Mouse (Mus musculus): ENCODE results near the gene Ubl5.
"Not testable (repeated sequence)": the region's sequence is repeated elsewhere in the genome, so short reads cannot be mapped to it uniquely, and the experiment has no call there.

Ubl5 gene

DNA sequence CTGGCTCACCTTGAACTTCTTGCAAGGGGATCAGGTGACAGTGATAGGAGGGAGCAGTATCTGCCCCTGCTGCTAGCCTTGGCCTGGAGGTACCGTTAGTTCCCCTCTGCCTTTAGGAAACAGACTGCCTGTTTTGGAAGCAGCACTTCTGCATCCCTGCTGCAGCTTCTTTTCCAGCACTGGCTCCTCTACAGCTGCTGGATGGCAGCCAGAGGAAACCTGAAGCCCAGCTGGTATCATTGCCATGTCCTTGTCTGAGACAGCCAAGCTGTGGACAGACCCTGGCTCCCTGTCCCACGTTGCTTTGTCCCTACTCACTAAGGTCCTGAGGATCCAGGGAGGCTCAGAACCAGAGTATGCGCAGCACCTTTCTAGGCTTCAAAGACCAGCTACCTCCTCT is 14.9 kb downstream of the Ubl5 start:
- no peak for DNase-seq (ENCODE audit: low spot score in 2 of 2)

DNA sequence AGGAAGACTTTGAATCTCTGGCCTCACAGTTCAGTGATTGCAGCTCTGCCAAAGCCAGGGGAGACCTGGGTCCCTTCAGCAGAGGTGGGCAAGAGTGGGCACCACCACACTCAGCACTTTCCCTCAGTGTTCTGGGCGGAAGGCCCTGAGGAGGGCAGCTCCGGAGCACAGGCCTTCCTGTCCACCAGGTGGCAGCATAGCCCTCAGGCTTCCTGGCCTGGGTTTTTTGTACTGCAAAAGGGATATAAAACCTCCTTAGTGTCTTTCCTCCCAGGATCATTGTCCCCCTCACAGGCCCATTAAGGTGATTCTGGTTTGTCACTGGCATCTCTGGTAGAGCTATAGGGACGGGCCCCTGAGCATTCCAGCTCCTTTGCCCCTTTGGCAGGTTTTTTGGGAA is 19.6 kb downstream of the Ubl5 start:
- peak; percentile 57 to 78 for DNase-seq (ENCODE audit: low spot score in 2 of 2)

DNA sequence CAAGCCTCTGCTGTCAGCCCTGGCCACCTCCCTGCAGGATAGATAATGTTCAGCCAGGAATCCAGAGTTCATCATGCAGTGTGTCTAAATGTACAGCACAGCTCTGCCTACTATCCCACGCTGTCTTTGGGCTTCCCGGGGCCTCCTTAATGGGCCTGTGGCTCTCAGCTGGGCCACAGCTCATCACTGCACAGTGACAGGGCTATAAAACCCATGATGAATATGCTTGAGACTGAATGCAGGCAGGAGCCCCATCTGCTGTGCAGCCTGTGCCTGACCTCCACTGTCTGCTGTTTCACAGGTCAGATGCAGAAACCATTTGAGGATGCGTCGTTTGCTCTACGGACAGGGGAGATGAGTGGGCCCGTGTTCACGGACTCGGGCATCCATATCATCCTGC is 20.2 kb downstream of the Ubl5 start:
- DNase-seq (ENCODE audit: low spot score in 2 of 2): no peak

DNA sequence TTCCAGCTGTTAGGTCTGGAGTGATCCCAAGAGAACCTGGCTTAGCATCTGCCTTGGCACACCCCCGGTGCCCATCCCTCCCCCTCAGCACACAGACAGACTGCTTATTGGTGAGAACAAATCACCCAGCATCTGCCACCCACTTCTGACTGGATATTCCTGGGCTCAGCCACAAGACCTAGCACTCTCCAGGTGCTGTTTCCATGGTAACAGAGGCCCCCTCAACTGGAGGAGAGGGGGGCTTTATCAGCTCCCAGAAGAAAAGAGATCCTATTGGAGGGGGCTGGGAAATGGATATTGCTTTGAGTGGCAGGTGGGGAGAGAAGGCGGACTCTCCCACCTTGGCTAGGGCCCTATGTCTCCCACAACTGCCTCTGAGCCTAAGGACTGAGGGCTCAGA is 21.3 kb downstream of the Ubl5 start:
- DNase-seq (ENCODE audit: low spot score in 2 of 2): peak; percentile 48 to 79

GRCm38 (mm10) chr9:20664366-20664765 is 21.7 kb downstream of the Ubl5 start:
- peak; percentile 33 to 40 for DNase-seq (ENCODE audit: low spot score in 2 of 2)

GRCm38 (mm10) chr9:20664982-20665637 is 22.4 kb downstream of the Ubl5 start:
- no peak for DNase-seq (ENCODE audit: low spot score in 2 of 2)

DNA sequence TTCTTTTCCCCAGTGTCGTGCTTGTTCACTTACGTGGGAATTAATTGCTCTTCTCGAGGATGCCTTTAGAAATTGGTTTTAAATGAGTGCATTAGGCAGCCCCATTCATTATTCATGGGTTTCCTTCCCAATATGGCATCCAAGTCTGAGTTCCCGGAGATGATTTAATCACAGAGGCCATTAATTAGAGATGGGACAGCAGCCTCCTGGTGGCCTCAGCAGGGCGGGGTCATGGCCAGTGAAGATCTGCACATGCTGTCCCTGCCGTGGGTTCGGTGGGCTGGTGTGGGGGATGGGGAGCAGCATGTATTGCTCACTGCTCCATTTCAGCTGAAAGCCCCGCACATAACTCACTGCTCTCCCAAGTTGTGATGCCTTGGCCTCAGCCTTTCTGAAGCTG is 23.2 kb downstream of the Ubl5 start:
- no peak for DNase-seq (ENCODE audit: low spot score in 2 of 2)

GRCm38 (mm10) chr9:20666510-20667034 is 23.9 kb downstream of the Ubl5 start:
- DNase-seq (ENCODE audit: low spot score in 2 of 2): no peak

DNA sequence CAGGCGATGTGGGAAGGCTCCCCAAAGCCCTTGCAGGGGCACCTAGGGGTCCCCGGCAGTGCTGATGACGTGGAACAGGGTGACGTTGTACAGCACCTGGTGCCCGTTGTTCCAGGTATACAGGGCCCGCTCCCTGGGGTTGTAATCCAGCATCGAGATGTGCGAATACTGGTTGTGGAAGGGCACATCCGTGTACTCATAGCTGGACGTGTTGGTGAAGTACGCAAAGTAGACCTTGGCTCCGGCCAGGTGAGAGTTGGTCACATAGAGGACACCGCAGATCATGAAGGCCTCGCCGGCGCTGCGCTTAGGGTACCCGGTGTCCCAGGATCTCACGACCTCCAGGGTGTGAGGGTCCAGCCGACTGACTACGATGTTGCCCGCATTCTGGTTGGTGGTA is 25.4 kb downstream of the Ubl5 start:
- DNase-seq (ENCODE audit: low spot score in 2 of 2): no peak

- no peak for DNase-seq (ENCODE audit: low spot score in 2 of 2)
These were observed 29.4 kb downstream of the Ubl5 start for GRCm38 (mm10) chr9:20672047-20672446.

- DNase-seq (ENCODE audit: low spot score in 2 of 2): no peak
These were observed 35.2 kb downstream of the Ubl5 start for GRCm38 (mm10) chr9:20677892-20678291.

DNA sequence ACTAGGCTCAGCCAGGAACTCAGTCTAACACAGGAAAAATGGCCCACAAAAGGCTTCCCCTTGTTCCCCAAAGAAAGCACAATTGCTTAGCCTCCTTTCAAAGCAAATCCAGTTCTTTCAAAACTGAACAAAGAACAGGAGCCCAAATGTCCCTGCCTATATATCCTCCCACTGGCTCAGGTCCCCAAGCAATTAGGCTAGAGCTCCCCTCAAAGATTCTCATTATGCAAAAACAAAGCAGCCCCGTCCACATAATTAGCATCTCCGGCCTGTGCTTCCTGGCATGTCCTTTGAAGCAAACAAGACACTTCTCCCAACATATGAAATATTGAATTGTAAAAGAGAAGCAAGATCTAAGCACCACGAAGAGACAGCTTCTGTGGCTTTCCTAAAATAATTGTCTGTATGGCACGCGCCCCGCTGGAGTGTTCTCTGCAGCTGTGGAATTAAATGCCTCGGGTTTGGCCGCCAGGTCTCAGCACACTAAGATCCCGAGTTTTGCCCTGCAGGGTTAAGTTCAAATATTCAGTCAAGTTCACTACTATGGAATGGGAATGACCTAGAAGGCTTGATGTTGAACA is 37.8 kb downstream of the Ubl5 start:
- DNase-seq (ENCODE audit: low spot score in 2 of 2): no peak

- DNase-seq (ENCODE audit: low spot score in 2 of 2): no peak
These were observed 39.1 kb downstream of the Ubl5 start for GRCm38 (mm10) chr9:20681546-20682388.

DNA sequence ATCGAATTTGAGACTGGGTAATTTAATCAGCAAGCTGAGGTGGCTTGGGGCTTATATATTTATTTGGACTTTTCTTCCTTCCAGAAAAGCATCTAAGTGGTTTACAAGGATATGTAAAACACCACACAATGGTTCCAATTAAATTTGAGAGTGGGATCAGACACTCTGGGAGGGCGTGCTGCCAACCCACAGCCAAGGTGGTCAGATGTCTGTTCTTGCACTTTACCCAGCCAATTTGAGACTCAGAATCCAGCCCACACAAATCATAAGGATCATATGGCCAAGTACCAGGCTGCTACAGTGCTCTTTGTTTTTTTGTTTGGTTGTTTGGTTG is 39.7 kb downstream of the Ubl5 start:
- DNase-seq (ENCODE audit: low spot score in 2 of 2): no peak

DNA sequence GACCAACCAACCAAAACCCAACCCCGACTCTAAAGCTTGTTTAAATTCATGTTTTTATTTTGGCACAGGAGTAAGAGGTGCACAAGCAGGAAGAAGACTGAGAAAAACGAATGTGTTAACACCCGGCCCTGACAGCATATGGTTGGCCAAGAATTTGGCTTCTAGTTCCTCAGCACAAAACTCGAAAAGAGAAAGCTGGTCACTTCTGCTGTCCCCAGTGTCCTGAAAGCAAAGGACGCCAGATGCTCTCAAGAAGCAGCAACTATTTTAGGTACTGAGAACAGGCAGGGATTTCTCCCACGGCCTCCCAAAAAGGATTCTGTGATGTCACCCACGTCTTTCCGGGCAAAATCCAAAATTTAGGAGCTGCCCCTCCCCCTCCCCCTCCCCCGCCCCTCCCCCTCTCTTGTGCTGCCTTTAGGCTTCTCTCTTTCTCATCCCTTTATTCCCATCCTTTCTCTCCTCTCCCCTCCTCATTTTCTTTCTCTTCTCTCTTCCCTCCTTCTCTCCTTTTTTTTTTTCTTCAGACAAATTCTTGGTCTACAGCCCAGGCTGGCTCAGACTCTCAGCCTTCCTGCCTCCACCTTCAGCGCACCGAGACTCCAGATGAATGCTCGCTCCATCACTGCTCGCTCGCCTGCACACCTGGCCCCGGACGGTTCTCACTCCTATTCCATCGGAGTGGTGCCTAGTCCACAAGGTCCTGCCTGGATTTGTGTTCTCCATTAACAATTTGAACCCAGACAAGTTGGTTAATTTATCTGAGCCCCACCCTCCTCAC is 42.6 kb downstream of the Ubl5 start:
- peak; percentile 51 to 62 for DNase-seq (ENCODE audit: low spot score in 2 of 2)

DNA sequence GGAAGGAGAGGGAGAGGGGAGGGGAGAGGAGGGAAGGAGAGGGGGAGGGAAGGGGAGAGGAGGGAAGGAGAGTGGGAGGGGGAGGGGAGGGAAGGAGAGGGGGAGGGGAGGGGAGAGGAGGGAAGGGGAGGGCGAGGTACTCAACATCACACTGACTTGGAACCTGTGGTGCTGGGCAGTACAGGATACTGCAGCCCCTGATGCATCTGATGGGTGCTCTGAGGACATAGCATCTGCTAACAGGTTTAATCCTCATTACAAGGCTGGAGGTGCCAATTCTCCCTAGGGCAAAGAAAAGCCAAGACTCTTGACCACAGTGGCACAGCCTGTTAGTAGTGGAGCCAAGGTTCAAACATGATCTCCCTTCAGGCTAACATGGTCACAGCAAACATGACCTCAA is 46.7 kb downstream of the Ubl5 start:
- no peak for DNase-seq (ENCODE audit: low spot score in 2 of 2)

DNA sequence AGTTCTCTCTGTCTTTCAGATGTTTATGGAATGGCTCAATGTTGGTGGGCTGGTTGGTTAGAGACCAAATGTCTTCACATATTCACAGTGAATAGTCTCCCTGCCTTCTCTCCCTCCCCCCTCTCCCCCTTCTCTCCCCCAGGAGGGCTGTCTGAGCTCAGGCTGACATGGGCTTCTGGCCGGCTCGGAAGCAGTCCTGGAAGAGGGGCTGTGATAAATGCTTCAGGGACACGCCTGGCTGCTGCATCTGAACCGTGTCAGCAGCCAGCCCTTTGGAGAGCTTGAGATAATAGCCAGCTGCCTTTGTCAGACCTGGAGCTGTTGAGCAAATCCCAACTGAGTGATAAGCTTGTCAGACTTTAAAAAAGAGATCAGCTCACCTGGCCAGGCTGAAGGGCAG is 47.2 kb downstream of the Ubl5 start:
- no peak for DNase-seq (ENCODE audit: low spot score in 2 of 2)

DNA sequence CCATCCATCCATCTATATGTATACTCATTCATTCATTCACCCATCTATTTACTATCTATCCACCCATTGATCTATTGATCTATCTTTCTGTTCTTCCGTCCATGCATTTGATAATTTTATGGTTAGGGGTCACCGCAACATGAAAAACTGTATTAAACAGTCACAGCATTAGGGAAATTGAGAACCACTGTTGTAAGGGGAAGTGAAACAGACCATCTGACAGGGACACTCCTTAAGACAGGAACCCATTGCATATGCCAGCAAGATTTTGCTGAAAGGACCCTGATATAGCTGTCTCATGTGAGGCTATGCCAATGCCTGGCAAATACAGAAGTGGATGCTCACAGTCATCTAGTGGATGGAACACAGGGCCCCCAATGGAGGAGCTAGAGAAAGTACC is 47.8 kb downstream of the Ubl5 start:
- DNase-seq (ENCODE audit: low spot score in 2 of 2): not testable (repeated sequence)

GRCm38 (mm10) chr9:20692863-20693262 is 50.2 kb downstream of the Ubl5 start:
- DNase-seq (ENCODE audit: low spot score in 2 of 2): no peak

GRCm38 (mm10) chr9:20694721-20695235 is 52.1 kb downstream of the Ubl5 start:
- no peak for DNase-seq (ENCODE audit: low spot score in 2 of 2)

- DNase-seq (ENCODE audit: low spot score in 2 of 2): no peak
These were observed 53.5 kb downstream of the Ubl5 start for GRCm38 (mm10) chr9:20696107-20696712.
